Mouse (Mus musculus) hematopoietic stem cell, adult 5-6 weeks (primary cell): ENCODE measurements around the gene Arhgef9. TPM values are rescaled to one million over a fixed set of nuclear protein-coding genes. Genes with fewer than 3 reads are reported as not detected.

Source experiments
- ATAC-seq, 2 experiments: fragments of 125-278 bp in 1 of 2; replicated peaks in 1 of 2; 2 replicates each; pipeline ENCODE4 v1.8.0; 2016 to 2017; ENCODE audit warnings: inconsistent platforms in 2 of 2, mild to moderate bottlenecking in 2 of 2, moderate number of reproducible peaks in 2 of 2, low read depth in 1 of 2, moderate TSS enrichment in 1 of 2; ENCODE audit not compliant: low FRiP score in 2 of 2, poor library complexity in 2 of 2, severe bottlenecking in 2 of 2, insufficient read depth in 1 of 2, low TSS enrichment in 1 of 2
- total RNA-seq: library from RNA; stranded (forward); fragments of 172-1452, 232-1000 nt; gene quantifications from 2 replicates; pipeline ENCODE4 v1.2.3, GENCODE M21; 2017

Gene Arhgef9
- 5.3 and 6.9 TPM in 2 replicates for total RNA-seq

DNA sequence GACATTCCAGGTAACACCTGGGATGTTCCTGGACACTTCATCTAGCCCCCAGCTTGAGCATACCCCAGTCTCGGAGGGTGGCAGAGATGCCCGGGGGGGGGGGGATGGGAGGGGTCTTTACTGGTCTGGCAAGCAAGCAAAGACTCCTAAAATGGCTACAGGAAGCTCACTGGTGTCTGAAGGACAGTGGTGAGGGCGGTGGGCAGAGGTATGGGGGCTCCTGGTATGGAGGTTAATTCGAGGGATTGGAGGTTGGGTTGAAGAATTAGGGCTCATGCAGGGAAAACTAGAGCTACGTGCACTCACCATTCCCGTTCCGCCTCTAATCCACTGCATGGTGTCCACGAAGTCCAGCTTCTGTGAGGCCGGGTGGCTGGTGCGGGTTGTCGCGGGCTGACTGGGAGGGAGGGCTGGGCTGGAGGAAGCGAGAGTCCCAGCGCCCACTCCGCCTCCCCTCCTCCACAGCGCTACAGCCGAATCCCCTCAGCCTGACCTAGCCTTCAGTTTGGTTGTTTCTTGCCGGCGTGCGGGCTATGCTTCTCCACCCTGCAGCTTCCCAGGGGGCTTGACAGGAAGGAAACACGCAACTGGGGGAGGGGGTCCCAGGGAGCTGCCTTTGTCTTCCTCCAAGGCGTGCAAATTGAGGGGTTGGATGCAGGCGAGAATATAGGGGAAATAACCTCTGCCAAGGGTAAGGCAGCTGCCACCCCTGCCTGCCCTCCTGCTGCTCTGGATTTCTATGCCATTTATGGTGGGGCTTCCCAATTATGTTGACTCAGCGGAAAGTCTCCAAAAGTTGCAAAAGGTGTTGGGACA, at the start of gene Arhgef9:
Gene Arhgef9, minus strand, starts transcription at position 753 of the 816 bp plus-strand sequence.
- ATAC-seq = peak; percentile 59 to 62

DNA sequence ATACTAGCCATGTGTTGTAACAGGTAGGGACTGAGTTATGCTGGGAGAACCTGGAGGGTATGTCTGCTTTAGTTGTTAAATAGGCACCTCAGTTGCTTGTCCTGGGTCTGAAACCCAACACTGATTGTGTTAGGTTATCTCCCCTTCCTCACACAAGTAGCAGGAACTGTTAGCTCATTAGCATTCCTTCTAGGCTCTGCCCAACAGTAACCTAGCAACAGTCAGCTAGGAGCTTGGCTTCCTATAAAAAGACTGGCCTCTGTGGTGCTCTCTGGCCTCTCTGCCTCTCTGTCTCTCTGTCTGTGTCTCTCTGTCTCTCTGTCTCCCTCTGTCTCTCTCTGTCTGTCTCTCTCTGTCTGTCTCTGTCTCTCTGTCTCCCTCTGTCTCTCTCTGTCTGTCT, 42.2 kb upstream of the Arhgef9 start:
- ATAC-seq = no peak

GRCm38 (mm10) chrX:95195363-95196103, 1.1 kb downstream of the Arhgef9 start:
- ATAC-seq = peak; percentile 17 to 36; a peak in 1 of 4 replicates

DNA sequence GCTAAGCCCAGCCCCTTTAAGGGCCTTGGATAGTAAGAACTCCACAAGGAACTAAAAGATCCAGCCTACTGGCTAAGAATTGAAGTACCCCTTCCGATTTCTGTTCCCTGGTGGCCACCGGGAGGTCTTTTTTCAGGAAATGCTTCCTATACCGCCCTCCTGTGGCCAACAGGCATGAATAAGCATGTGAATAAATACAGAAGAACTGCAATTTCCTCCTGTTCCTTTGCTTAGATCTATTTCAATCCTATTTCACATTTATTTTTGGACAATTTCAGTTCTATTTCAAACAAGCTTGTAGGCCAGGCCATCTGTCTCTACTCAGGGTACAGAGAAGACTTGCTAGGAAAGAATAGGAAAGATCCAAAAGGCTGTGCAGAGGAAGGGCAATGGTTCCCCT, 20.7 kb downstream of the Arhgef9 start:
- peak; percentile 37 to 74; a peak in 2 of 4 replicates for ATAC-seq

- ATAC-seq = peak; percentile 99 to 100
Observed at GRCm38 (mm10) chrX:95166317-95166716, 30.3 kb downstream of the Arhgef9 start.

DNA sequence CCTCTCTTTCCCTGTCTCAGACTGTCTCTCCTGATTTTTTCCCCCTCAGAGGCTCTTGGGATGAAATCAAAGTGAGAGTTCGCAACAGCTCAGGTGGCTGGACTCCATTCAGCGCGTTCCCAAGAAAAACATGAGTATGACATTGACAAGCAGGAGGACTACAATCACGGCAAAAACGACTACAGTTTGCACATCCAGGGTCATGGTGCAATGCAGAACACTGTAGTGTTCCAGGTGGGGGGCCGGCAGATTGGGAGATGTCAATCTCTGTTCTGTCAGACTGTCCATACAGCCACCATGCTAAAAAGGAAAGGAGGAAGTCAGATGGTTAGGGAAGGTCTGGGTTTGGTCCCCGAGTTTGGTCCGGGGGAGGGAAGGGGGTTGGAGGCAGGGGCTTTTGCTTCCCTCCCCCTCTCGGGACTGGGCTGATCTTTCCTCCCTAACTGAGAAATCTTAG, 31.0 kb downstream of the Arhgef9 start:
- peak; percentile 5 to 23; a peak in 1 of 4 replicates for ATAC-seq

- ATAC-seq = no peak
Observed at GRCm38 (mm10) chrX:95164140-95164539, 32.5 kb downstream of the Arhgef9 start.

GRCm38 (mm10) chrX:95163452-95163851, 33.2 kb downstream of the Arhgef9 start:
- ATAC-seq = no peak

GRCm38 (mm10) chrX:95156833-95157386, 39.7 kb downstream of the Arhgef9 start:
- no peak for ATAC-seq

DNA sequence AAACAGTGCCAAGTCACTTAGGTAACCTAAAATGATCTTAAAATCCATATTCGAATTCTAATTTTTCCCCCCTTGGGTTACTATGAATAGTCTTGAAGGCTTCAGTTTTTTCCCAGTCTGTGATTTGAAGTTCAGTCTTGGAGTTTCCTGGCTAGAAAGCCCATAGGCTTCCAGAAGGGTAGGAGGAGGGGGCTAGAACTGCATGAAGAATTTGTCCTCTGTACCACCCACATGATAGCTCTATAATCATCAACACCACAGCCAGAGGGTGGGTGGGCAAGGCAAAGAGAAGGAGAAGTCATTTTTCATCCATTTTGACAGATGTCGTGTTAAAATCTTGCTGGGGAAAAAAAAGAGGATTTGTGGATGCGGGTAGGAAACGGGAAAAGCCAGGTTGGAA, 58.0 kb downstream of the Arhgef9 start:
- no peak for ATAC-seq

GRCm38 (mm10) chrX:95133502-95133901, 63.2 kb downstream of the Arhgef9 start:
- no peak for ATAC-seq

GRCm38 (mm10) chrX:95132996-95133395, 63.7 kb downstream of the Arhgef9 start:
- ATAC-seq = no peak

DNA sequence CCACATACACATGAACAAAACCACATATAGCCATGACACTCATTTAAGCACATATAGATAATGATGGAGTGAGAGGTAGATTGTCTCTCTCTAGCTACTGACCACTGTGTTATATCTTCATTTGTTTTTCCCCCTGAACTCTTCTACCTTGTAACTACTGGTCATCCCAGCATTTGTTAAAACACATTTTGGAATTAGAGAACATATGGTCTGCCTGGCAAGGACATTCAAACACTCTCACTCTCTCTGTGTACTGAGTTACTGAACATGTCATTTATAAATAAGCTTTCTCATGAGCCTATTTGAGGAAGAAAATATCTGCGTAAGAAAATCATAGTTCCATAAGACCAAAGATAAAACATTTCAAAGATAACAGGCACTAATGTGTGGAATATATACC, 64.9 kb downstream of the Arhgef9 start:
- ATAC-seq = no peak

DNA sequence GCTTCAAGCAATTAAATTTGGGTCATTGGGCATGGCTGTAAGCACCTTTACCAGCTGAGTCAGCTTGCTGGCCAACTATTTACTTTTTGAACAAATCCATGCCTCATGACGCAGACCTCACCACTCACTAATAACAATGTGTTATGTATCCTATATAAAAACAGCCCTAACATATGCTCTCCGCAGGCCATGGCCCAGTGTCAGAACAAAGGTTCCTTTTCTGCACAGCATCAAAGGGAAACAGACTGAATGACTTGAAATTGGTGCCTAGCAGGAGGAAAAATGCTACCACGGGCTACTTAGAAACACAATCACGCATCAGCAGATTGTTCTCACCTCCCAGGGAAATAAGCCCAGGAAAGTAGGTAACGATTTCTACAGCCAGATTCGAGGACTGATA, 73.2 kb downstream of the Arhgef9 start:
- no peak for ATAC-seq

- ATAC-seq = no peak
Observed at GRCm38 (mm10) chrX:95104361-95104760, 92.3 kb downstream of the Arhgef9 start.

DNA sequence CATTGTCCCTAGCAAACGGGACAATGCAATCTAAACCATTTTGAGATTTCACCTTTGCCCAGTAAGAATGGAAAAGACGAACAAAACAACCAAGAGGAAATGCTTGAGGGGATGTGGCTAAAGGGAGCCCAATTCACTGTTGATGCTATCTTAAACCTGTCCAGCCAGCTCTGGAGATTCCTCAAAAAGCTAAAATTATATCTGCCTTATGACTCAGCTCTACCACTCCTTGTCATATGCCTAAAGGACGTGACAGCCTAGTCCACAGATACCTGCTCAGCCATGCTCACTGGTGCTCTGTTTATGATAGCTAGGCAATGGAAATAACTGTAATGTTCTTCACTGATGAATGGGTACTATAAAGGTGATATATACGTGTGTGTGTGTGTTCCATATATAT, 109.0 kb downstream of the Arhgef9 start:
- no peak for ATAC-seq

DNA sequence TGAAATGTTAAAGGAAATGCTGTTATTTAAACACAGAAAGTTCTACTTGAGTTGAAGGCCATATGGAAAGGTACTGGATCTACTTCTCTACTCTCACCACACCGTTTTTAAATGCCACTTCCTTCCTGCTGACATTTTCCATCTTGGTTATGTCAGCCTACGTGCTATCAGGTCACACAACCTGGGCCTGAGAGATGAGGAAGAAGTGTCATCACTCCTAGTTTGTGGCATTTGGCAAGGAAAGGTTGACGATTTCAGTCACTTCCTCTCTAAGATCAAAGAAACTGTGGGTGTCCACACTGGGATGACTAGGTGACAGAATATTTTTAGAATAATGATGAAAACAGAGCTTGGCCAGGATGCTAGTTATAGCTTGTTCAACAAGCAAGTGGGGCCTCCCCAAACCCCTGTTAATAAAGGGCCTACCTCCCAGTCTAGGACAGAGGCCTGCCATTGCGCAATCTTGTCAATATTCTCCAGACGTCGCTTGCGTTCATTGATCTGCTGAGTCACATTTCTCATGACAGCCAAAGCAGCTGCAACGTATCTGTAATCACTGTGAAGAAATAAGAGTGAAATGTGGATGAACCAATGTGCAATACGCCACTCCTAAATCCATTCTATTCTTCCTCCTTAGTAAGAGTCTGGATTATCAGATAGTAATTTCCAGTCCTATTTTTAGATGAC, 119.5 kb downstream of the Arhgef9 start:
- peak; percentile 27 to 72; a peak in 3 of 4 replicates for ATAC-seq
